Mouse (Mus musculus): ENCODE measurements around the gene Ccdc24. TPM values are rescaled to one million over a fixed set of nuclear protein-coding genes. Genes with fewer than 3 reads are reported as not detected.

Ccdc24 gene
- total and polyA plus RNA-seq, 3 experiments = 0.19 to 0.36 TPM; not detected in 1

DNA sequence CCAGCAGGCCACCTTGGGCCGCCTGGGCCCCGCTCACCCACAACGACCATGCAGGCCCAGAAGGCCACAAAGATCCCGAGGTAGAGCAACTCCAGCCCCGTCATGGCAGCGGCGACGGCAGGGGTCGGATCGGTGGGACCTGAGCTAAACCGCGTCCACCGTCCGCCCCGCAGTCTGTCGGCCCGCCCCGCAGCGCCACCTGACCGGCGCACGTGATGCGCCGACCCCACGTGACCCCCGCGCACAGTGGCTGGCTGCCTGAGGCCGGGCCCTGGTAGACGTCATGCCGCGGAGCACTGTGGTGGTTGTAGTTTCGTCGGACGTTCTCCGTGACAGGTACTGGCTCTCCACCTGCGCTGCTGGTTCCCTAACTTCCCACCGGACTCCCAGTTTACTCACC, 14.8 kb upstream of the Ccdc24 start, which contains the start of gene Atp6v0b (continued):
- TF ChIP-seq USF1 (IDR thresholded peaks at IDR 0.05; ENCODE audit: low read depth, low read length) (peak; percentile 99), ZMIZ1 (IDR thresholded peaks at IDR 0.05; ENCODE audit: low read depth, low read length) (0 out of 2 replicates have a peak, but pooled peaks have one; percentile 2), MYC (IDR thresholded peaks at IDR 0.05; ENCODE audit: low read depth, low read length) (no peak), JUND (IDR thresholded peaks at IDR 0.05; ENCODE audit: low read depth, low read length) (no peak), TAL1 (IDR thresholded peaks at IDR 0.05; ENCODE audit: low read length) (no peak), KAT2A (conservative IDR thresholded peaks at IDR 0.05; ENCODE audit: low read depth, low read length) (peak; percentile 90), RAD21 (IDR thresholded peaks at IDR 0.05; ENCODE audit: low read depth, low read length) (no peak), SIN3A (IDR thresholded peaks at IDR 0.05; ENCODE audit: low read length) (peak; percentile 93), ELF1 (IDR thresholded peaks at IDR 0.05; ENCODE audit: low read depth, low read length) (peak; percentile 68), GABPA (IDR thresholded peaks at IDR 0.05; ENCODE audit: low read depth, low read length) (no peak)

DNA sequence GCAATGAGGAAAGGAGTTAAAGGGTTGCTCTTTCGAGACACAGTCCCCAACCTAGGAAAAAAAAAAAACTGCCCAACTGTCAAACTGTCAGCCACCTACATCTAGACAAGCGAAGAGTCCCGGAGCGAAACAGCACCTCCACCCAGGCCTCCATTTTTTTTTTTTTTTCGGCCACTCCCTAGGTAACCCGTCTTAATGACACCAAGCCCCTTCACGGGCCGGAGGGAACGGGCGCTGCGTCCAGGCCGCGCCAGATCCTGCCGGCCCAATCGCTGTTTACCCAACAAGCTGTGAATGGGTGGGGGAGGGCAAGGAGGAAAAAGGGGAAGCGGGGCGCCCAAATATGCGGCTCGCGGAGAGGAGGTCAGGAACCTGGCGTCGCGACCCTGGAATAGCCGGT, 14.3 kb upstream of the Ccdc24 start:
- Histone ChIP-seq H3K27me3 (ENCODE audit: control insufficient read depth in 1 of 2, insufficient read depth in 2 of 2, low read length in 2 of 2) (no peaks in the 10 kb centered on the region), H3K79me2 (ENCODE audit: control insufficient read depth, insufficient read depth, low read length, poor library complexity) (peaks cover 24% of the 10 kb centered on the region), H3K27ac (ENCODE audit: control insufficient read depth, low read depth, low read length) (peak overlapping the region; percentile 62), H3K4me3 (ENCODE audit: control insufficient read depth in 1 of 2, insufficient read depth in 1 of 2, low read depth in 2 of 2, low read length in 2 of 2) (peak overlapping the region; percentile 59 to 90), H3K4me1 (ENCODE audit: control insufficient read depth in 1 of 2, insufficient read depth in 2 of 2, low read length in 2 of 2) (peaks cover 0 to 15% of the 10 kb centered on the region in 2 experiments; a peak in 3 of 4 replicates), H3K36me3 (ENCODE audit: control insufficient read depth in 1 of 2, insufficient read depth in 2 of 2, low read length in 2 of 2) (peaks cover 0 to 3% of the 10 kb centered on the region in 2 experiments; a peak in 3 of 4 replicates), H3K9me3 (replicated peaks; ENCODE audit: insufficient read depth, low read length) (no peaks in the 10 kb centered on the region), H3K9ac (ENCODE audit: control insufficient read depth, low read depth, low read length, poor library complexity, severe bottlenecking) (peak overlapping the region; percentile 93)
- DNase-seq (ENCODE audit: low read depth, low spot score) = peak; percentile 76
- TF ChIP-seq POLR2AphosphoS2 (IDR thresholded peaks at IDR 0.05; ENCODE audit: low read length) (no peak), POLR2AphosphoS5 (IDR thresholded peaks at IDR 0.05; ENCODE audit: borderline replicate concordance, low read depth, low read length) (no peak), USF1 (IDR thresholded peaks at IDR 0.05; ENCODE audit: low read depth, low read length) (no peak), EP300 (IDR thresholded peaks at IDR 0.05; ENCODE audit: low read depth in 1 of 2, low read length in 2 of 2) (peak in 1 of 2 experiments; percentile 8; a peak in 1 of 4 replicates), ETS1 (IDR thresholded peaks at IDR 0.05; ENCODE audit: low read depth, low read length) (0 out of 2 replicates have a peak, but pooled peaks have one; percentile 43), ZNF384 (IDR thresholded peaks at IDR 0.05; ENCODE audit: low read depth, low read length) (peak; percentile 82), GATA1 (IDR thresholded peaks at IDR 0.05; ENCODE audit: low read depth, low read length) (no peak), MXI1 (IDR thresholded peaks at IDR 0.05; ENCODE audit: low read depth, low read length) (no peak), ZMIZ1 (IDR thresholded peaks at IDR 0.05; ENCODE audit: low read depth, low read length) (0 out of 2 replicates have a peak, but pooled peaks have one; percentile 6)

DNA sequence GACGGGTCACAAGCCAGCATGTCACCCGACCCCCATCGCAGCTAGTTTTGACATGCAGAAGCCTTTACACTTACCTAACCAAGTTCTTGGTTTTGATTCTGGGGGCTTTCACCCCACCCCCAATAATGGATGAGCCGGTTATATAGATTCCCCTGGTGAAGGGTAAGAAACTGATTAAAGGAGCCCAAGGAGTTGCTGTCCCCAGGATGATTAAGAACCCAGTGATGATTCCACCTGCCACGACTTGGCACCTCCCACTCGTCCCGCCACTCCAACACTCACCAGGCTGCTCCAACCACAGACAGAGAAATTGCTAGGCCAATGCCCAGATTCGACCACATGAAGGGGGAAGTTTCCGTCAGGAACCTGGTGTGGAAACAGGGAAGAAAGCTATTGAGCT, 13.6 kb upstream of the Ccdc24 start:
- H3K4me1 ChIP-seq (ENCODE audit: control insufficient read depth in 1 of 2, insufficient read depth in 2 of 2, low read length in 2 of 2) = peaks cover 0 to 13% of the 10 kb centered on the region in 2 experiments; a peak in 3 of 4 replicates
- DNase-seq (ENCODE audit: low read depth, low spot score) = no peak
- no peak overlapping the region; the same call in 1 of the 2 replicates for H3K27ac ChIP-seq (ENCODE audit: control insufficient read depth, low read depth, low read length)
- peaks cover 17% of the 10 kb centered on the region for H3K79me2 ChIP-seq (ENCODE audit: control insufficient read depth, insufficient read depth, low read length, poor library complexity)
- peaks cover 0 to 3% of the 10 kb centered on the region in 2 experiments; a peak in 3 of 4 replicates for H3K36me3 ChIP-seq (ENCODE audit: control insufficient read depth in 1 of 2, insufficient read depth in 2 of 2, low read length in 2 of 2)
- no peaks in the 10 kb centered on the region for H3K9me3 ChIP-seq (replicated peaks; ENCODE audit: insufficient read depth, low read length)
- TF ChIP-seq USF2 (IDR thresholded peaks at IDR 0.05; ENCODE audit: borderline replicate concordance in 1 of 2, insufficient read depth in 1 of 2, low read depth in 1 of 2, low read length in 2 of 2) = no peak
- TF ChIP-seq CHD1 (IDR thresholded peaks at IDR 0.05; ENCODE audit: low read depth, low read length) = no peak
- no peak for TF ChIP-seq KAT2A (conservative IDR thresholded peaks at IDR 0.05; ENCODE audit: low read depth, low read length)
- TF ChIP-seq SMC3 (IDR thresholded peaks at IDR 0.05; ENCODE audit: low read depth, low read length) = no peak
- TF ChIP-seq TCF12 (IDR thresholded peaks at IDR 0.05; ENCODE audit: low read depth, low read length) = no peak
- H3K4me3 ChIP-seq (ENCODE audit: control insufficient read depth in 1 of 2, insufficient read depth in 1 of 2, low read depth in 2 of 2, low read length in 2 of 2) = peak overlapping the region; percentile 59 to 90; a peak in 3 of 4 replicates
- H3K27me3 ChIP-seq (ENCODE audit: control insufficient read depth in 1 of 2, insufficient read depth in 2 of 2, low read length in 2 of 2) = no peaks in the 10 kb centered on the region
- H3K9ac ChIP-seq (ENCODE audit: control insufficient read depth, low read depth, low read length, poor library complexity, severe bottlenecking) = peak overlapping the region; percentile 93

All from MEL (cell line).